Mouse (Mus musculus) intestine, postnatal 0 days (tissue): ENCODE measurements around the gene Prkar1b. TPM values are rescaled to one million over a fixed set of nuclear protein-coding genes. Genes with fewer than 3 reads are reported as not detected.

Experiments
- ATAC-seq: fragments of 200-750 bp; cut with Nextera tagmentation; 2 replicates; pipeline ENCODE4 v1.8.0; 2017; ENCODE audit warnings: mild to moderate bottlenecking, moderate TSS enrichment, moderate library complexity
- H3K27ac ChIP-seq: fragments of 300-500 bp; sonication (generic); 2 replicates; pipeline ENCODE4 v1.5.1; 2014; ENCODE audit warnings: mild to moderate bottlenecking, low read depth, low read length, moderate library complexity
- H3K27me3 ChIP-seq: fragments of 300-500 bp; sonication (generic); replicated peaks from 2 replicates; pipeline ENCODE4 v1.6.1; 2014; ENCODE audit warnings: low read length, mixed read lengths; ENCODE audit not compliant: control insufficient read depth, insufficient read depth
- H3K36me3 ChIP-seq: fragments of 300-500 bp; sonication (generic); 2 replicates; pipeline ENCODE4 v1.6.1; 2014; ENCODE audit warnings: mild to moderate bottlenecking, moderate library complexity; ENCODE audit not compliant: control insufficient read depth, insufficient read depth
- H3K4me1 ChIP-seq: fragments of 300-500 bp; sonication (generic); replicated peaks from 2 replicates; pipeline ENCODE4 v1.6.1; 2014; ENCODE audit warnings: antibody characterized with exemption, low read length, mixed read lengths; ENCODE audit not compliant: control insufficient read depth, insufficient read depth
- H3K4me2 ChIP-seq: fragments of 300-500 bp; sonication (generic); replicated peaks from 2 replicates; pipeline ENCODE4 v1.6.1; 2014; ENCODE audit warnings: low read depth, mild to moderate bottlenecking, moderate library complexity
- H3K4me3 ChIP-seq: fragments of 300-500 bp; sonication (generic); 2 replicates; pipeline ENCODE4 v1.5.1; 2014; ENCODE audit warnings: low read depth, low read length
- H3K9ac ChIP-seq: fragments of 300-500 bp; sonication (generic); 2 replicates; pipeline ENCODE4 v1.6.1; 2014; ENCODE audit warnings: mild to moderate bottlenecking, low read depth, low read length
- H3K9me3 ChIP-seq: fragments of 300-500 bp; sonication (generic); 2 replicates; pipeline ENCODE4 v1.6.1; 2016; ENCODE audit warnings: mixed run types; ENCODE audit not compliant: control insufficient read depth
- CTCF ChIP-seq: sonication (generic); IDR thresholded peaks from 2 replicates; pipeline ENCODE4 v1.5.1; 2016; ENCODE audit warnings: low read depth, mild to moderate bottlenecking, control low read depth, antibody characterized with exemption, moderate library complexity
- WGBS: fragments of 180-500 bp; shearing (Covaris S2); extraction: QIAGEN DNeasy Blood & Tissue Kit; methylation state at CpG from one replicate; pipeline ENCODE4 v1.1.7; 2014; 5-methylcytosine and 5-hydroxymethylcytosine counted together
- polyA plus RNA-seq: library from polyadenylated mRNA; unstranded; fragments of >200 nt; fragmentation: Nextera tagmentation; extraction: Ambion mirVana; gene quantifications from 2 replicates; pipeline ENCODE4 v1.2.1, GENCODE M21; 2015

The Prkar1b gene
- polyA plus RNA-seq, 1 experiment from 2014 or later, result 10.0 TPM

DNA sequence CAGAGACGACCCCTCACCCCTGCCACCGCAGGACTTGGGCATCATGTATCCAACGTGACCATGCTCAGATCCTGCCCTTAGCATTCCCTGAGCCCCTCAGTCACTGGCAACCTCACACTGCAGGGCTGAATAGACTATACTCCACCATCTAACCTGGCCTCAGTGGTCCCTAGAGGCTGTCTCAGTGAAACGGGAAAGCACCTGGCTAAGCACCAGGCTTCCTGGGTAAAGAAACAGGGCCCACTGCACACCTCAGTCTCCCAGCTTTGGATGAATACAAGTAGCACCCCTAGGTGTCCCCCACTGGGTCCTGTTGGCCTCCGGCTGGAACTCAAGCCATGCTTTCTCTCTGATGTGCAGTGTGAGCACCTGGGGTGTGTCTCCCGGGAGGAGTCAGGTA, 176.3 kb downstream of the Prkar1b start:
- H3K4me2 ChIP-seq, result no peak overlapping the region
- no peak overlapping the region for H3K4me3 ChIP-seq
- no peaks in the 10 kb centered on the region for H3K27me3 ChIP-seq
- H3K9ac ChIP-seq, result no peak overlapping the region
- H3K4me1 ChIP-seq, result no peaks in the 10 kb centered on the region
- H3K9me3 ChIP-seq, result no peaks in the 10 kb centered on the region
- ATAC-seq, result no peak
- peaks cover 24% of the 10 kb centered on the region for H3K36me3 ChIP-seq
- no peak for TF ChIP-seq CTCF
- WGBS, result 72% methylated on average over 6 of the region's 6 CpGs
- no peak overlapping the region for H3K27ac ChIP-seq

DNA sequence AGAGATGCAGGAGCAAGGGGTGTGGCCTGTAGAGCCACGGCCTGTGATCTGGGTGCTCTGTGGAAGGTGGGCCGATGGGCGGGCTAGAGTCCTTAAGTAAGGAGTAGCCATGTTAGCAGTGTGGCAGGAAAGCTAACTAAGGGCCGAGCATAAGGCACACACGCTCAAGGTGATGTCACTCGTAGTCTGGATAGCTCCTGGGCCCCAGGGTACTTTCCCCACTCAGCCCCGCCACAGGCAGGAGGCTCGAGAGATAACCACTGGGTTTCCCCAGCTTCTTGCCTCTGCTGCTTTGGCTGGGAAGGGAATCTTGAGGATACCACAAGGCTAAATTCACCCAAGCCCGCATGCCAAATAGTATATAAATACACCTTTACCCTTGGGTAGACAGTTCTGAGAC, 178.4 kb downstream of the Prkar1b start:
- no peaks in the 10 kb centered on the region for H3K4me1 ChIP-seq
- no peaks in the 10 kb centered on the region for H3K27me3 ChIP-seq
- H3K9me3 ChIP-seq, result no peaks in the 10 kb centered on the region
- peaks cover 10% of the 10 kb centered on the region for H3K36me3 ChIP-seq
- H3K27ac ChIP-seq, result no peak overlapping the region
- no peak for TF ChIP-seq CTCF
- no peak overlapping the region for H3K4me2 ChIP-seq
- 67% methylated on average over 9 of the region's 9 CpGs for WGBS
- no peak overlapping the region for H3K4me3 ChIP-seq
- no peak for ATAC-seq
- no peak overlapping the region for H3K9ac ChIP-seq

DNA sequence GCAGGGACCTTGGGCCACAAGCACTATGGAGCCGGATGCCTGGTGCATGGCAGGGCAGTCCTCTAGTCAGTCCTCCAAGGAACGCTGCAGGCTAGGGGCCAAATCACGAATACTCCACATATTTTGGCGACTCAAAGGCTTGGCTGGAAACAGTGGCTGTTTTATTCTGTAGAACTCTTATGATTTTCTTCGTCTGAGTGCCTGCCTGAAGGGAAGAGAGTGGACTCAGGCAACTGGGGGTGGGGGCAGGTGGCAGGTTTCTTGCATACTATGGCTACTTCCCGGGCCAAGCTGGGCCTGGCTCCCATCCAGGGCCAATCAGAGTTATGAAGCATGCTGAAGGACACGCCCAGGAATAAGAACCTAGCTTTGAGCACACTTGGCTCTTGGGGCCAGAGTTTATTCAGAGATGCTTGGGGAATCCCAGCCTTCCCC, 179.7 kb downstream of the Prkar1b start:
- Histone ChIP-seq H3K27ac (no peak overlapping the region), H3K4me2 (no peak overlapping the region), H3K9me3 (no peaks in the 10 kb centered on the region), H3K36me3 (no peaks in the 10 kb centered on the region), H3K27me3 (no peaks in the 10 kb centered on the region), H3K4me1 (no peaks in the 10 kb centered on the region), H3K9ac (no peak overlapping the region), H3K4me3 (no peak overlapping the region)
- 33% methylated on average over 7 of the region's 7 CpGs for whole genome bisulfite sequencing
- no peak for TF ChIP-seq CTCF
- ATAC-seq, result 0 out of 2 replicates have a peak, but pooled peaks have one; percentile 22

Other genes with a start within 250 kb of the Prkar1b start
- 64.4 and 72.0 TPM in 2 replicates for gene Pdgfa, start 152.6 kb downstream of the Prkar1b start, polyA plus RNA-seq
- 2.5 and 2.9 TPM in 2 replicates for gene Dnaaf5, start 222 bp upstream of the Prkar1b start, polyA plus RNA-seq
- 12.2 and 13.4 TPM in 2 replicates for gene Sun1, start 50.6 kb upstream of the Prkar1b start, polyA plus RNA-seq
- gene Get4, start 102.3 kb upstream of the Prkar1b start, polyA plus RNA-seq, result 127 and 129 TPM in 2 replicates
- 33.4 and 33.8 TPM in 2 replicates for gene Adap1, start 175.6 kb upstream of the Prkar1b start, polyA plus RNA-seq
- gene Cox19, start 201.4 kb upstream of the Prkar1b start, polyA plus RNA-seq, result 181 and 184 TPM in 2 replicates
- 15.8 and 18.1 TPM in 2 replicates for gene Cyp2w1, start 202.6 kb upstream of the Prkar1b start, polyA plus RNA-seq
- 2.5 and 2.6 TPM in 2 replicates for gene Gpr146, start 227.7 kb upstream of the Prkar1b start, polyA plus RNA-seq